Mouse (Mus musculus) C2C12 (cell line): ENCODE measurements around the gene March10.

Source experiments
- CEBPB ChIP-seq: IDR thresholded peaks from one replicate; pipeline ENCODE4 v1.6.1; 2011; ENCODE audit warnings: low read depth, mild to moderate bottlenecking, control low read depth, moderate library complexity
- CTCF ChIP-seq: IDR thresholded peaks from one replicate; pipeline ENCODE4 v1.5.1; 2011; ENCODE audit not compliant: control insufficient read depth, insufficient read depth, insufficient read length
- MYOD1 ChIP-seq: IDR thresholded peaks from one replicate; pipeline ENCODE4 v1.6.1; 2011; ENCODE audit warnings: low read depth; ENCODE audit not compliant: control insufficient read depth, insufficient read length
- USF1 ChIP-seq: IDR thresholded peaks from one replicate; pipeline ENCODE4 v1.6.1; 2011; ENCODE audit warnings: low read depth, mild to moderate bottlenecking, control low read depth, moderate library complexity

- TF ChIP-seq CTCF = no peak
- TF ChIP-seq USF1 = no peak
- no peak for TF ChIP-seq CEBPB
- no peak for TF ChIP-seq MYOD1
Measured at GRCm38 (mm10) chr11:105312972-105313632, 143.4 kb downstream of the March10 start.
